Mouse (Mus musculus) embryonic facial prominence, embryonic 13.5 days (tissue): ENCODE data around the gene Rnf224. TPM values are rescaled to one million over a fixed set of nuclear protein-coding genes. Genes with fewer than 3 reads are reported as not detected.
A peak's percentile ranks its signal among the peaks of the same experiment; 100 is the strongest.

Experiments
- ATAC-seq: fragments of 200-750 bp; cut with Nextera tagmentation; 2 replicates; pipeline ENCODE4 v1.8.0; 2017; ENCODE audit warnings: low read depth; ENCODE audit not compliant: insufficient number of reproducible peaks, insufficient read depth, low FRiP score, low TSS enrichment
- H3K27ac ChIP-seq: fragments of 300-500 bp; sonication (generic); 2 replicates; pipeline ENCODE4 v1.5.1; 2015; ENCODE audit warnings: moderate library complexity, mild to moderate bottlenecking, inconsistent platforms
- H3K27me3 ChIP-seq: fragments of 300-500 bp; sonication (generic); 2 replicates; pipeline ENCODE4 v1.6.1; 2015; ENCODE audit warnings: mild to moderate bottlenecking, inconsistent platforms
- H3K36me3 ChIP-seq: fragments of 300-500 bp; sonication (generic); 2 replicates; pipeline ENCODE4 v1.6.1; 2015; ENCODE audit warnings: mild to moderate bottlenecking, inconsistent platforms
- H3K4me1 ChIP-seq: fragments of 300-500 bp; sonication (generic); 2 replicates; pipeline ENCODE4 v1.6.1; 2015; ENCODE audit warnings: inconsistent platforms
- H3K4me2 ChIP-seq: fragments of 300-500 bp; sonication (generic); 2 replicates; pipeline ENCODE4 v1.6.1; 2015; ENCODE audit warnings: moderate library complexity, mild to moderate bottlenecking, inconsistent platforms
- H3K4me3 ChIP-seq: fragments of 300-500 bp; sonication (generic); 2 replicates; pipeline ENCODE4 v1.5.1; 2015; ENCODE audit warnings: mild to moderate bottlenecking, inconsistent platforms
- H3K9ac ChIP-seq: fragments of 300-500 bp; sonication (generic); 2 replicates; pipeline ENCODE4 v1.6.1; 2015; ENCODE audit warnings: mild to moderate bottlenecking, inconsistent platforms
- H3K9me3 ChIP-seq: fragments of 300-500 bp; sonication (generic); 2 replicates; pipeline ENCODE4 v1.6.1; 2016; ENCODE audit warnings: inconsistent platforms
- WGBS: fragments of 180-500 bp; shearing (Covaris S2); methylation state at CpG from one replicate; pipeline ENCODE4 v1.1.7; 2015; ENCODE audit warnings: mixed read lengths; 5-methylcytosine and 5-hydroxymethylcytosine counted together
- polyA plus RNA-seq: library from polyadenylated mRNA; unstranded; fragments of >200 nt; fragmentation: Nextera tagmentation; extraction: Ambion mirVana; gene quantifications from 2 replicates; pipeline ENCODE4 v1.2.1, GENCODE M21; 2015

Rnf224 gene
- polyA plus RNA-seq, 1 experiment from 2014 or later: not detected

- WGBS: 84% methylated on average over 6 of the region's 6 CpGs
- Histone ChIP-seq H3K9me3 (no peaks in the 10 kb centered on the region), H3K4me1 (0 out of 2 replicates have a peak, but pooled peaks cover 8% of the 10 kb centered on the region), H3K9ac (no peak overlapping the region), H3K27ac (no peak overlapping the region), H3K27me3 (peaks cover 42% of the 10 kb centered on the region), H3K4me3 (no peak overlapping the region), H3K36me3 (no peaks in the 10 kb centered on the region), H3K4me2 (no peak overlapping the region)
- no peak for ATAC-seq
Observed at GRCm38 (mm10) chr2:25187841-25188240, 48.7 kb downstream of the Rnf224 start.

- Histone ChIP-seq H3K9me3 (no peaks in the 10 kb centered on the region), H3K4me3 (peak overlapping the region; percentile 54), H3K36me3 (no peaks in the 10 kb centered on the region), H3K27me3 (peaks cover 55% of the 10 kb centered on the region), H3K4me2 (peak overlapping the region; percentile 89), H3K9ac (no peak overlapping the region), H3K27ac (peak overlapping the region; percentile 65; the same call in 1 of the 2 replicates), H3K4me1 (peaks cover 10% of the 10 kb centered on the region)
- WGBS: 24% methylated on average over 5 of the region's 5 CpGs
- ATAC-seq: 0 out of 2 replicates have a peak, but pooled peaks have one; percentile 8
Observed at GRCm38 (mm10) chr2:25186575-25186930, 50.0 kb downstream of the Rnf224 start.

- Histone ChIP-seq H3K27ac (peak overlapping the region; percentile 65), H3K36me3 (no peaks in the 10 kb centered on the region), H3K4me1 (peaks cover 17% of the 10 kb centered on the region), H3K9ac (peak overlapping the region; percentile 77), H3K4me2 (peak overlapping the region; percentile 89), H3K27me3 (peaks cover 61% of the 10 kb centered on the region), H3K4me3 (peak overlapping the region; percentile 54), H3K9me3 (no peaks in the 10 kb centered on the region)
- under 1% methylated on average over 61 of the region's 64 CpGs for WGBS
- peak; percentile 39; the same call in 1 of the 2 replicates for ATAC-seq
Observed at GRCm38 (mm10) chr2:25185625-25186574, 50.7 kb downstream of the Rnf224 start.

- H3K9ac ChIP-seq: no peak overlapping the region
- peaks cover 23% of the 10 kb centered on the region for H3K4me1 ChIP-seq
- no peaks in the 10 kb centered on the region for H3K9me3 ChIP-seq
- no peak overlapping the region for H3K4me2 ChIP-seq
- ATAC-seq: no peak
- no peak overlapping the region for H3K4me3 ChIP-seq
- no peaks in the 10 kb centered on the region for H3K36me3 ChIP-seq
- peaks cover 75% of the 10 kb centered on the region for H3K27me3 ChIP-seq
- no peak overlapping the region for H3K27ac ChIP-seq
- WGBS: 92% methylated on average over 7 of the region's 7 CpGs
Observed at GRCm38 (mm10) chr2:25184496-25184895, 52.1 kb downstream of the Rnf224 start.

Other genes starting within 250 kb of the Rnf224 start
- 82.5 and 87.4 TPM in 2 replicates for gene Nsmf, start 182.4 kb downstream of the Rnf224 start, polyA plus RNA-seq
- not detected in 2 replicates for gene Entpd8, start 156.5 kb downstream of the Rnf224 start, polyA plus RNA-seq
- gene Noxa1, start 141.6 kb downstream of the Rnf224 start, polyA plus RNA-seq: 0.17 TPM in 1 of 2 replicates, not detected in the other
- 15.0 and 16.7 TPM in 2 replicates for gene Nrarp, start 56.0 kb downstream of the Rnf224 start, polyA plus RNA-seq
- 5.1 and 6.1 TPM in 2 replicates for gene Tor4a, start 39.9 kb downstream of the Rnf224 start, polyA plus RNA-seq
- gene Nelfb, start 25.3 kb downstream of the Rnf224 start, polyA plus RNA-seq: 110 and 114 TPM in 2 replicates
- 0.15 TPM in 1 of 2 replicates, not detected in the other for gene Stpg3, start 22.1 kb downstream of the Rnf224 start, polyA plus RNA-seq
- gene Fam166a, start 18.0 kb downstream of the Rnf224 start, polyA plus RNA-seq: not detected in 2 replicates
- gene Tubb4b, start 12.1 kb downstream of the Rnf224 start, polyA plus RNA-seq: 409 and 438 TPM in 2 replicates
- not detected in 2 replicates for gene Slc34a3, start 2.4 kb downstream of the Rnf224 start, polyA plus RNA-seq
- gene Rnf208, start 5.5 kb upstream of the Rnf224 start, polyA plus RNA-seq: 10.8 and 11.3 TPM in 2 replicates
- 0.81 TPM in 1 of 2 replicates, not detected in the other for gene Cysrt1, start 5.7 kb upstream of the Rnf224 start, polyA plus RNA-seq
- 6.9 and 7.9 TPM in 2 replicates for gene AL732309.1, start 10.1 kb upstream of the Rnf224 start, polyA plus RNA-seq
- gene Tmem203, start 18.7 kb upstream of the Rnf224 start, polyA plus RNA-seq: 24.5 and 25.3 TPM in 2 replicates
- 7.5 and 8.2 TPM in 2 replicates for gene Tprn, start 25.8 kb upstream of the Rnf224 start, polyA plus RNA-seq
- gene Ssna1, start 35.7 kb upstream of the Rnf224 start, polyA plus RNA-seq: 231 and 246 TPM in 2 replicates
- 137 and 143 TPM in 2 replicates for gene Anapc2, start 35.7 kb upstream of the Rnf224 start, polyA plus RNA-seq
- not detected in 2 replicates for gene Tmem210, start 51.4 kb upstream of the Rnf224 start, polyA plus RNA-seq
- gene Lrrc26, start 53.1 kb upstream of the Rnf224 start, polyA plus RNA-seq: 0.22 TPM in 2 replicates
- gene Grin1, start 82.4 kb upstream of the Rnf224 start, polyA plus RNA-seq: 0.38 and 1.2 TPM in 2 replicates
- 61.1 and 79.4 TPM in 2 replicates for gene Man1b1, start 95.6 kb upstream of the Rnf224 start, polyA plus RNA-seq
- gene Dpp7, start 119.6 kb upstream of the Rnf224 start, polyA plus RNA-seq: 23.0 and 25.5 TPM in 2 replicates
- 9.9 and 14.9 TPM in 2 replicates for gene Uap1l1, start 128.9 kb upstream of the Rnf224 start, polyA plus RNA-seq
- gene Sapcd2, start 135.5 kb upstream of the Rnf224 start, polyA plus RNA-seq: 38.9 and 47.9 TPM in 2 replicates
- gene Entpd2, start 159.1 kb upstream of the Rnf224 start, polyA plus RNA-seq: 0.87 and 1.1 TPM in 2 replicates
- 42.5 and 48.9 TPM in 2 replicates for gene Npdc1, start 162.6 kb upstream of the Rnf224 start, polyA plus RNA-seq
- 0.12 and 0.17 TPM in 2 replicates for gene Fut7, start 186.5 kb upstream of the Rnf224 start, polyA plus RNA-seq
- gene Abca2, start 191.9 kb upstream of the Rnf224 start, polyA plus RNA-seq: 2.9 and 4.0 TPM in 2 replicates
- 5.0 and 7.2 TPM in 2 replicates for gene Clic3, start 220.1 kb upstream of the Rnf224 start, polyA plus RNA-seq
- gene Paxx, start 224.3 kb upstream of the Rnf224 start, polyA plus RNA-seq: 29.4 and 35.9 TPM in 2 replicates
- gene Ptgds, start 233.3 kb upstream of the Rnf224 start, polyA plus RNA-seq: 1.3 and 2.8 TPM in 2 replicates